ENCODE assay signal across 8 mouse cellular contexts in the genomic region with DNA sequence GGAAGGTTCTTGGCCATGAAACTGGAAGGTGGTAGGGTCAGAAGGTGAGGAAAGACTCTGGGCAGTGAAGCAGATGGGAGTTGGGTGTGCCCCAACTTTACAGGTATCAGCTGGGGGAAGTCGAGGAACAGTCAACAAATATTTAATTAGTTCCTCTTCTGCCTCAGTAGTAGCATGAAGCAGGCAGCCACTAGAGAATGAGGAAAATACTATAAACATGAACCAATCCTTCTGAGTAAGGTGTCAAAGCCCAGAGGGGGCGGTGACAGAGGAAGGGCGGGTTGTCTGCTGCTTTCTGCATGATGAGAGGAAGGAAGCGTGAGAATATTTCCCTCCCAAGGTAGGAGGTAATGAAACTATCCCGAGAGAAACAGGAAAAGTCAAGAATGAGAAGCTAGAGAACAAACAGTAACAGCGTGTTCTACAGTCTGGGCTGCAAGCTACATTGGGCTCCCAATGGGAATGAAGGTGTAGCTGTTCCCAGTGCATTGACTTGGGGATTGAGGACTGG. TPM values are rescaled to one million over a fixed set of nuclear protein-coding genes. Genes with fewer than 3 reads are reported as not detected.
A peak's percentile ranks its signal among the peaks of the same experiment; 100 is the strongest.
DNase-seq lines count a peak whose midpoint lies in the region; ATAC-seq and TF ChIP-seq lines count a peak whose summit lies in the region.

A gene (plus strand): TSS at position 350 of the 511 bp plus-strand sequence.

- no peaks in the 10 kb centered on the region for H3K27me3 ChIP-seq in forebrain, embryonic 14.5 days (replicated peaks; ENCODE audit: control insufficient read depth, insufficient read depth, low read length)
- H3K27me3 ChIP-seq in hindbrain, postnatal 0 days (ENCODE audit: insufficient read depth, low read length), result no peaks in the 10 kb centered on the region
- no peaks in the 10 kb centered on the region for H3K27me3 ChIP-seq in limb, embryonic 12.5 days
- H3K27me3 ChIP-seq in midbrain, embryonic 13.5 days, result peaks cover 7% of the 10 kb centered on the region; the same call in 1 of the 2 replicates

- no peak for TF ChIP-seq CTCF in hindbrain, postnatal 0 days (IDR thresholded peaks at IDR 0.05; ENCODE audit: low read depth)

- no peaks in the 10 kb centered on the region for H3K9me3 ChIP-seq in forebrain, embryonic 14.5 days (replicated peaks; ENCODE audit: control insufficient read depth, low read length)
- H3K9me3 ChIP-seq in hindbrain, postnatal 0 days (ENCODE audit: low read length), result no peaks in the 10 kb centered on the region
- no peaks in the 10 kb centered on the region for H3K9me3 ChIP-seq in limb, embryonic 12.5 days
- no peaks in the 10 kb centered on the region for H3K9me3 ChIP-seq in midbrain, embryonic 13.5 days

- ATAC-seq in forebrain, embryonic 14.5 days, result no peak
- ATAC-seq in hindbrain, postnatal 0 days, result no peak
- ATAC-seq in limb, embryonic 12.5 days (ENCODE audit: insufficient number of reproducible peaks, insufficient read depth, low FRiP score, low TSS enrichment, low read depth), result no peak
- ATAC-seq in midbrain, embryonic 13.5 days, result no peak

- H3K4me1 ChIP-seq in forebrain, embryonic 14.5 days (ENCODE audit: control insufficient read depth, insufficient read depth, low read length), result peaks cover 12% of the 10 kb centered on the region
- H3K4me1 ChIP-seq in hindbrain, postnatal 0 days (ENCODE audit: insufficient read depth, low read length), result peaks cover 10% of the 10 kb centered on the region
- peaks cover 50% of the 10 kb centered on the region for H3K4me1 ChIP-seq in limb, embryonic 12.5 days (replicated peaks)
- peaks cover 25% of the 10 kb centered on the region for H3K4me1 ChIP-seq in midbrain, embryonic 13.5 days (replicated peaks)

- H3K9ac ChIP-seq in forebrain, embryonic 14.5 days (ENCODE audit: low read length), result peak within 1 kb of the TSS; percentile 91
- H3K9ac ChIP-seq in hindbrain, postnatal 0 days (replicated peaks; ENCODE audit: low read length), result peak within 1 kb of the TSS; percentile 89
- H3K9ac ChIP-seq in limb, embryonic 12.5 days (replicated peaks), result peak within 1 kb of the TSS; percentile 98
- H3K9ac ChIP-seq in midbrain, embryonic 13.5 days (replicated peaks), result peak within 1 kb of the TSS; percentile 88

- peak within 1 kb of the TSS; percentile 80 for H3K4me3 ChIP-seq in forebrain, embryonic 14.5 days (ENCODE audit: low read depth, low read length)
- H3K4me3 ChIP-seq in hindbrain, postnatal 0 days (ENCODE audit: low read length), result peak within 1 kb of the TSS; percentile 92
- peak within 1 kb of the TSS; percentile 95 for H3K4me3 ChIP-seq in limb, embryonic 12.5 days (replicated peaks)
- H3K4me3 ChIP-seq in midbrain, embryonic 13.5 days (replicated peaks), result peak within 1 kb of the TSS; percentile 81

- H3K4me2 ChIP-seq in forebrain, embryonic 14.5 days (ENCODE audit: low read length), result peak within 1 kb of the TSS; percentile 78
- H3K4me2 ChIP-seq in hindbrain, postnatal 0 days (ENCODE audit: low read depth, low read length), result peak within 1 kb of the TSS; percentile 74
- peak within 1 kb of the TSS; percentile 88 for H3K4me2 ChIP-seq in limb, embryonic 12.5 days
- peak within 1 kb of the TSS; percentile 78 for H3K4me2 ChIP-seq in midbrain, embryonic 13.5 days (replicated peaks)

- 16% methylated on average over 6 of the region's 6 CpGs for WGBS in forebrain, embryonic 14.5 days
- 25% methylated on average over 6 of the region's 6 CpGs for WGBS in hindbrain, postnatal 0 days
- 18% methylated on average over 6 of the region's 6 CpGs for WGBS in limb, embryonic 12.5 days
- 15% methylated on average over 6 of the region's 6 CpGs for WGBS in midbrain, embryonic 13.5 days

- H3K27ac ChIP-seq in forebrain, embryonic 14.5 days (ENCODE audit: low read depth, low read length), result peak within 1 kb of the TSS; percentile 88
- H3K27ac ChIP-seq in hindbrain, postnatal 0 days, result peak within 1 kb of the TSS; percentile 93
- peak within 1 kb of the TSS; percentile 96 for H3K27ac ChIP-seq in limb, embryonic 12.5 days
- peak within 1 kb of the TSS; percentile 92 for H3K27ac ChIP-seq in midbrain, embryonic 13.5 days

- H3K36me3 ChIP-seq in forebrain, embryonic 14.5 days (ENCODE audit: control insufficient read depth, insufficient read depth, low read length), result no peaks in the 10 kb centered on the region
- no peaks in the 10 kb centered on the region for H3K36me3 ChIP-seq in hindbrain, postnatal 0 days (ENCODE audit: insufficient read depth, low read length)
- no peaks in the 10 kb centered on the region for H3K36me3 ChIP-seq in limb, embryonic 12.5 days
- no peaks in the 10 kb centered on the region for H3K36me3 ChIP-seq in midbrain, embryonic 13.5 days

- DNase-seq in A20 (ENCODE audit: low read depth, low spot score), result peak; percentile 78
- peak; percentile 35 for DNase-seq in T-cell, adult 2 months (ENCODE audit: low spot score)
- no peak for DNase-seq in forebrain, embryonic 14.5 days (ENCODE audit: low spot score)
- DNase-seq in hindbrain, postnatal 0 days (ENCODE audit: low spot score), result no peak
- no peak for DNase-seq in ovary, postnatal 14 days (ENCODE audit: low spot score)
- no peak for DNase-seq in urinary bladder, postnatal 14 days (ENCODE audit: low spot score)

RNA-seq across cellular contexts. Expression of the gene that starts here (rescaled TPM):
- 29.8 and 36.7 TPM in 2 replicates for polyA plus RNA-seq in forebrain, embryonic 14.5 days (2014; fragmentation: Nextera tagmentation; extraction: Ambion mirVana)
- total RNA-seq in hindbrain, postnatal 0 days (2014; rRNA removed), result 48.9 and 49.8 TPM in 2 replicates
- 39.5 and 39.9 TPM in 2 replicates for polyA plus RNA-seq in hindbrain, postnatal 0 days (2015; fragmentation: Nextera tagmentation; extraction: Ambion mirVana)
- 62.9 and 63.3 TPM in 2 replicates for polyA plus RNA-seq in limb, embryonic 12.5 days (2016; fragmentation: Nextera tagmentation; extraction: Ambion mirVana)
- 35.3 and 35.5 TPM in 2 replicates for polyA plus RNA-seq in midbrain, embryonic 13.5 days (2015; fragmentation: Nextera tagmentation; extraction: Ambion mirVana)

Comparison
In these comparisons a context has a peak if more than half of its experiments do, and no peak if none do; other contexts are left out.
1. DNase-seq: peak in A20 (single experiment) and T-cell, adult 2 months (single experiment); none in forebrain, embryonic 14.5 days (single experiment), hindbrain, postnatal 0 days (single experiment), ovary, postnatal 14 days (single experiment) and urinary bladder, postnatal 14 days (single experiment).
2. Peak in every context shown above with its lines, with median percentiles within 50 percentile points of each other: H3K27ac ChIP-seq, H3K4me2 ChIP-seq, H3K4me3 ChIP-seq and H3K9ac ChIP-seq.